Mouse (Mus musculus) heart, adult 2 months (tissue): ENCODE data around the gene Olfr522. TPM values are rescaled to one million over a fixed set of nuclear protein-coding genes. Genes with fewer than 3 reads are reported as not detected.
"Not testable (repeated sequence)": the region's sequence is repeated elsewhere in the genome, so short reads cannot be mapped to it uniquely, and the experiment has no call there.

Experiments used
- DNase-seq, 2 experiments: peaks; one replicate each; pipeline ENCODE4 v3.0.0; 2021
- H3K27ac ChIP-seq: fragments of 200-600 bp; 2 replicates; pipeline ENCODE4 v1.8.1; 2022
- H3K27me3 ChIP-seq: fragments of 200-500 bp; 2 replicates; pipeline ENCODE4 v1.6.1; 2012; ENCODE audit warnings: mild to moderate bottlenecking, low read length, inconsistent platforms, mixed read lengths; ENCODE audit not compliant: control insufficient read depth, insufficient read depth
- H3K36me3 ChIP-seq: fragments of 200-500 bp; 2 replicates; pipeline ENCODE4 v1.6.1; 2012; ENCODE audit warnings: low read length, inconsistent platforms; ENCODE audit not compliant: control insufficient read depth, insufficient read depth
- H3K4me1 ChIP-seq: fragments of 200-500 bp; 2 replicates; pipeline ENCODE4 v1.6.1; 2011; ENCODE audit warnings: low read length; ENCODE audit not compliant: control insufficient read depth, insufficient read depth
- H3K4me3 ChIP-seq: fragments of 200-600 bp; 2 replicates; pipeline ENCODE4 v1.8.1; 2022
- H3K79me2 ChIP-seq: fragments of 200-500 bp; replicated peaks from 2 replicates; pipeline ENCODE4 v1.6.1; 2012; ENCODE audit warnings: mild to moderate bottlenecking, inconsistent platforms, low read length, moderate library complexity, mixed read lengths; ENCODE audit not compliant: control insufficient read depth, insufficient read depth
- H3K9ac ChIP-seq: fragments of 200-500 bp; 2 replicates; pipeline ENCODE4 v1.6.1; 2012; ENCODE audit warnings: low read depth, mild to moderate bottlenecking, control low read depth, inconsistent platforms, low read length, mixed read lengths
- CTCF ChIP-seq: fragments of 200-600 bp; IDR thresholded peaks from 2 replicates; pipeline ENCODE4 v1.8.1; 2022; ENCODE audit warnings: antibody characterized with exemption, mild to moderate bottlenecking, moderate library complexity
- EP300 ChIP-seq: fragments of 200-500 bp; IDR thresholded peaks from 2 replicates; pipeline ENCODE4 v1.6.1; 2011; ENCODE audit warnings: low read depth, low read length, control low read depth; ENCODE audit not compliant: insufficient read depth
- POLR2A ChIP-seq: fragments of 200-500 bp; IDR thresholded peaks from 2 replicates; pipeline ENCODE4 v1.6.1; 2011; ENCODE audit warnings: mild to moderate bottlenecking, low read depth, low read length, control low read depth; ENCODE audit not compliant: insufficient read depth
- WGBS: fragments of 180-500 bp; shearing (Covaris S2); methylation state at CpG from one replicate; pipeline ENCODE4 v1.1.7; 2018; 5-methylcytosine and 5-hydroxymethylcytosine counted together
- intact Hi-C: fragments of 180-260 bp; cut with DNase I; formaldehyde crosslinking; loops from one replicate; pipeline ENCODE4 v1.15.1; 2025
- polyA plus RNA-seq: library from polyadenylated mRNA; depleted of rRNA; stranded (reverse); fragments of >200 nt; gene quantifications from 2 replicates; pipeline ENCODE4 v1.2.3, GENCODE M21; 2012
- total RNA-seq, 2 experiments: library from RNA; stranded (reverse); gene quantifications; 2 replicates each; pipeline ENCODE4 v1.2.3; 2021

Olfr522 gene
- total and polyA plus RNA-seq, 3 experiments, result not detected

DNA sequence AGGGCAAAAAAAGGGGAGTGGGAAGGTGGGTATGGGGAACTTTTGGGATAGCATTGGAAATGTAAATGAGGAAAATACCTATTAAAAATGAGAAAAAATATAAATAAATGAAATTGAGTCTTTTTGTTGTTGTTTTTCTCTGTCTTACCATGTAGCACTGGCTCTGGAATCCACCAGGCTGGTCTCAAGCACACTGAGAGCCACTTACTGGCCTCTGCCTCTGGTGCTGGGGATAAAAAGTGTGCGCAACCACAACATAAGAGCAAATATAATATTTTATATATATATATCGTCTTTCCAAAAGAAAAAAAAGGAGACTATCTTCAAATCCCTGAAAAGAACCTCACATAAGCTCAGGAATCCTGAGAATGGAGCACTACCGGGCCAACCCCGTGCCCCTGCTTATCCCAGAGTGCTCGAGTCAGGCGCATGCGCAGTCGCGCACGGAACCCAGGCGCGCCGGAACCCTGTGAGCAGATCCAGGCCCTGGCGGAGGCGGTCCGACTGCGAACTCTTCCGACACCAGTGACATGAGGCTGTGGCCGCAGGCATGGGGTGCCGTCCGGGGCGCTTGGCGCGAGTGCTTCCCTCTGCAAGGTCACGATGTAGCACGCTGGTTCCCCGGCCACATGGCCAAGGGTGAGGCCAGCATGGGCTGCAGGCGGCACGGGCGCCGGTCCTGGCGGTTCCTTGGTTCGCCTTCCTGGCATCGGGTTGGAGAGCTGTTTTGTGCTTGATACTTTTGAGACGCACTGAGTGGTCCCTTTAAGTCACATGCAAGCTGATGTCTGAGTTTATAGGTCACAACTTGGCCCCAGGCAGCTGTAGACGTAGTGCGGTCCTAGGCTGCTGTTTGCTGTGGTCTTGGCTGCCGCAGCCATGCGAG is 27.2 kb downstream of the Olfr522 start, which contains the start of gene Mtg1:
Gene Mtg1 (plus strand): TSS at position 430 of the 886 bp plus-strand sequence.
- peak; percentile 96 to 98 for DNase-seq
- peak within 1 kb of the TSS; percentile 84 for H3K9ac ChIP-seq
- H3K36me3 ChIP-seq, result no peaks in the 10 kb centered on the region
- WGBS, result 3% methylated on average over 39 of the region's 39 CpGs
- peaks cover 2% of the 10 kb centered on the region for H3K4me1 ChIP-seq
- no peaks in the 10 kb centered on the region for H3K27me3 ChIP-seq
- H3K79me2 ChIP-seq, result no peaks in the 10 kb centered on the region
- H3K4me3 ChIP-seq, result peak within 1 kb of the TSS; percentile 66
- intact Hi-C loops, result loop anchor here (1.0 to 5.0 kb wide), 2 partner anchors 21 to 100 kb away; partner anchors contain the start of genes Echs1, Tubgcp2 and Zfp511
- TF ChIP-seq POLR2A, result peak; percentile 72
- peak; percentile 65 for TF ChIP-seq EP300
- TF ChIP-seq CTCF, result peak; percentile 21
- peak within 1 kb of the TSS; percentile 94 for H3K27ac ChIP-seq

GRCm38 (mm10) chr7:140135106-140135770 is 29.3 kb downstream of the Olfr522 start:
- TF ChIP-seq POLR2A, result no peak
- no peak for TF ChIP-seq EP300
- no peak for TF ChIP-seq CTCF
- H3K9ac ChIP-seq, result no peak overlapping the region
- intact Hi-C loops, result loop anchor here (5.0 kb wide), 1 partner anchor 98 kb away; the partner anchor contains the start of genes Tubgcp2 and Zfp511
- H3K27me3 ChIP-seq, result no peaks in the 10 kb centered on the region
- H3K4me3 ChIP-seq, result no peak overlapping the region
- H3K79me2 ChIP-seq, result no peaks in the 10 kb centered on the region
- H3K27ac ChIP-seq, result no peak overlapping the region
- DNase-seq, result no peak
- 81% methylated on average over 5 of the region's 5 CpGs for WGBS
- peaks cover 2% of the 10 kb centered on the region for H3K4me1 ChIP-seq
- no peaks in the 10 kb centered on the region for H3K36me3 ChIP-seq

DNA sequence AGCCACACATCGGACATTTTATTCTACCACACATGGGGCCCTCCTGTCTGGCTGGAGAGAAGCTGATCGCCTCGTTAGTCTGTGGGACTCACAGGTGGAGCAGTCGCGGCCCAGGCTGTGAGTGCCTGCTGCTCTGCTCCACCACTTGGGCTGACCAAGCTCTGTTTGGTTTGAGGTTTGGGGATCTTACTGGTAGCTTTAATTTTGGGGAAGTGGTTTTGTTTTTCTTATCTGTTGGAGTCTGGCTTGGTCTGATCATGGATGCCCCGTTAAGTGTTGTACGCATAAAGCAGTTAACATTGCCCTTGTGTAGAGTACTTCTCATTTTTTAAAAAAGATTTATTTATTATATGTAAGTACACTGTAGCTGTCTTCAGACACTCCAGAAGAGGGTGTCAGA is 30.5 kb downstream of the Olfr522 start:
- H3K4me3 ChIP-seq, intact Hi-C loops, H3K27ac ChIP-seq, H3K79me2 ChIP-seq, DNase-seq, H3K9ac ChIP-seq, H3K36me3 ChIP-seq, H3K4me1 ChIP-seq, H3K27me3 ChIP-seq: not testable (repeated sequence)
- WGBS, result 86% methylated on average over 7 of the region's 7 CpGs

DNA sequence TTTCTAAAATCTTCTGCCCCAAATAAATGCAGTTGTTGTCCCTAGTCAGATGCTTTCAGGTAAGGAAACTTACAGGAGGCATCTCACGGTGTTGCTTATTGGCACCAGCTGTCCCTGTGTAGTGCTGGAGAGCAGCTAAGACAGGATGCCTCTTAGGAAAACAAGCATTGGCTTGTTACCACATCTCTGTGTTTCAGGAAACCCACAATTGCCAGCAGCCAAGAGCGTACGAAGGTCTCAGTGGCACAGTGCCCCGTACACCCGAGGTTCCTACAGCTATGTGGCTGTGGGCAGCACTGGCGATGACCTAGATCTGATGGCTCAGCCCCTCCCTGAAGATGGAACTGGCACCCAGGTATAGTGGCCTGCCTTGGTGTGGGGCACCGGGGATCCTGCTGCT is 32.4 kb downstream of the Olfr522 start:
- H3K9ac ChIP-seq, H3K4me3 ChIP-seq, DNase-seq, H3K79me2 ChIP-seq, H3K36me3 ChIP-seq, H3K27ac ChIP-seq, H3K4me1 ChIP-seq, H3K27me3 ChIP-seq, intact Hi-C loops: not testable (repeated sequence)
- 92% methylated on average over 7 of the region's 7 CpGs for WGBS

- Histone ChIP-seq H3K4me1 (peaks cover 3% of the 10 kb centered on the region), H3K36me3 (no peaks in the 10 kb centered on the region), H3K27me3 (no peaks in the 10 kb centered on the region), H3K27ac (no peak overlapping the region), H3K79me2 (no peaks in the 10 kb centered on the region), H3K9ac (no peak overlapping the region), H3K4me3 (no peak overlapping the region)
- 78% methylated on average over 2 of the region's 2 CpGs for WGBS
- intact Hi-C loops, result no loop called here
- DNase-seq, result no peak
- TF ChIP-seq EP300, result no peak
- no peak for TF ChIP-seq POLR2A
- TF ChIP-seq CTCF, result no peak
Measured at GRCm38 (mm10) chr7:140127911-140128310, 36.7 kb downstream of the Olfr522 start.

DNA sequence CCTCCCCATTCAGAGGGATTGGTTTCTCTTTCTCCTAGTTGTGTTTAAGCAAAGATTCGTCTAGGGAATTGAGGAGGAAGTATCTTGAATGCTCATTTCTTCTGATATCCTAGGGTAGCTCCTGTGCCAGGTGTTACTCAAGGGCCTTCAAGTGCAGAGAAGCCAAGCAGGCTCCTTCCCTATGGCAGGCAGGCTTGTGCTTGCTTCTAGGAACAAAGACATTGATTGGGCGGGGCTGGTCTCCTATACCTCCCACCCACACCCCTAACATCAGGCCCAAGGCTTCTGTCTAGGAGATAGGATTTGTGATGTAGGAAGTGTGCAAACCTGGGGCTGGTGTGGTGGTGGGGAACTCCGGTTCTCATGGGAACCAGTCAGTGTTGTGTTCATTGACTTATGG is 37.6 kb downstream of the Olfr522 start:
- no peaks in the 10 kb centered on the region for H3K36me3 ChIP-seq
- DNase-seq, result no peak
- TF ChIP-seq EP300 (no peak), CTCF (no peak), POLR2A (no peak)

More for the DNA sequence above, 37.6 kb downstream of the Olfr522 start:
- Histone ChIP-seq H3K27ac (no peak overlapping the region), H3K4me3 (no peak overlapping the region), H3K27me3 (no peaks in the 10 kb centered on the region), H3K9ac (no peak overlapping the region), H3K4me1 (peaks cover 3% of the 10 kb centered on the region), H3K79me2 (no peaks in the 10 kb centered on the region)
- intact Hi-C loops, result no loop called here
- 87% methylated on average over 3 of the region's 3 CpGs for WGBS
